ENCODE assay signal across 12 mouse cellular contexts in genomic region chr17:84154302-84155028, GRCm38 (mm10). TPM values are rescaled to one million over a fixed set of nuclear protein-coding genes. Genes with fewer than 3 reads are reported as not detected.
DNase-seq lines count a peak whose midpoint lies in the region; ATAC-seq and TF ChIP-seq lines count a peak whose summit lies in the region.
"Had no signal": no experiment of that assay in that cellular context is flagged by ENCODE, and none has a peak within 500 bp of the region (broad histone marks: within the 10 kb centered on the region; RNA-seq: fewer than 3 reads in every experiment).

No protein-coding gene starts in this region.

- peaks cover 8% of the 10 kb centered on the region for H3K27me3 ChIP-seq in heart, embryonic 12.5 days (replicated peaks)
- H3K27me3 ChIP-seq in liver, embryonic 12.5 days (replicated peaks), result no peaks in the 10 kb centered on the region

- no peak overlapping the region for H3K9ac ChIP-seq in heart, embryonic 12.5 days
- peak overlapping the region; percentile 69 for H3K9ac ChIP-seq in liver, embryonic 12.5 days
- H3K9ac ChIP-seq: hindbrain, embryonic 14.5 days had no signal

- no peak overlapping the region for H3K4me3 ChIP-seq in heart, embryonic 12.5 days
- H3K4me3 ChIP-seq in liver, embryonic 12.5 days, result no peak overlapping the region
- no peak overlapping the region for H3K4me3 ChIP-seq in layer of hippocampus, adult 2 months
- H3K4me3 ChIP-seq in lung, adult 2 months (replicated peaks; ENCODE audit: extremely low read depth, low read depth, low read length), result no peak overlapping the region

- DNase-seq in heart, postnatal 25 days (ENCODE audit: low spot score), result no peak
- DNase-seq in urinary bladder, adult 2 months (ENCODE audit: low spot score), result peak; percentile 17
- DNase-seq in urinary bladder, postnatal 10 days (ENCODE audit: low spot score), result no peak
- DNase-seq in layer of hippocampus, adult 2 months (ENCODE audit: low spot score in 2 of 2), result no peak
- DNase-seq in layer of hippocampus, adult 9-10 months (ENCODE audit: low spot score), result no peak
- DNase-seq in lung, adult 2 months, result no peak
- DNase-seq: gastrocnemius, postnatal 10 days; right cerebral cortex, postnatal 14 days had no signal

- intact Hi-C loops in heart, postnatal 25 days (cut with DNase I), result no loop called here

- no peak for TF ChIP-seq CTCF in layer of hippocampus, adult 2 months (conservative IDR thresholded peaks at IDR 0.05)
- no peak for TF ChIP-seq CTCF in lung, adult 2 months (IDR thresholded peaks at IDR 0.05; ENCODE audit: insufficient read depth, low read length)

- WGBS in heart, embryonic 12.5 days, result 49% methylated on average over 11 of the region's 11 CpGs
- 31% methylated on average over 11 of the region's 11 CpGs for WGBS in liver, embryonic 12.5 days (ENCODE audit: insufficient replicate concordance)
- 87% methylated on average over 11 of the region's 11 CpGs for WGBS in lung, adult 2 months

- H3K4me1 ChIP-seq in heart, embryonic 12.5 days (replicated peaks), result peaks cover 54% of the 10 kb centered on the region
- peaks cover 99% of the 10 kb centered on the region for H3K4me1 ChIP-seq in liver, embryonic 12.5 days
- H3K4me1 ChIP-seq in lung, adult 2 months (ENCODE audit: control insufficient read depth, insufficient read depth, low read length), result peaks cover 5% of the 10 kb centered on the region; the same call in 1 of the 2 replicates

- H3K27ac ChIP-seq in heart, embryonic 12.5 days (ENCODE audit: poor library complexity, severe bottlenecking), result peak overlapping the region; percentile 65
- H3K27ac ChIP-seq in liver, embryonic 12.5 days, result peak overlapping the region; percentile 93
- H3K27ac ChIP-seq in layer of hippocampus, adult 2 months, result no peak overlapping the region
- H3K27ac ChIP-seq: hindbrain, embryonic 14.5 days; macrophage had no signal

- no peaks in the 10 kb centered on the region for H3K9me3 ChIP-seq in heart, embryonic 12.5 days (replicated peaks)
- H3K9me3 ChIP-seq in liver, embryonic 12.5 days (replicated peaks), result no peaks in the 10 kb centered on the region

- no peaks in the 10 kb centered on the region for H3K36me3 ChIP-seq in heart, embryonic 12.5 days
- H3K36me3 ChIP-seq in liver, embryonic 12.5 days, result no peaks in the 10 kb centered on the region

- TF ChIP-seq POLR2A in lung, adult 2 months (IDR thresholded peaks at IDR 0.05; ENCODE audit: borderline replicate concordance, extremely low read depth, low read depth, low read length), result no peak

- H3K4me2 ChIP-seq in heart, embryonic 12.5 days, result no peak overlapping the region
- peak overlapping the region; percentile 56 for H3K4me2 ChIP-seq in liver, embryonic 12.5 days
- H3K4me2 ChIP-seq: hindbrain, embryonic 14.5 days had no signal

- peak; percentile 84 for ATAC-seq in heart, embryonic 12.5 days (ENCODE audit: insufficient number of reproducible peaks, low FRiP score)
- ATAC-seq in liver, embryonic 12.5 days, result peak; percentile 77

RNA-seq across cellular contexts. Expression of gene Zfp36l2, which starts 33.3 kb away (rescaled TPM):
- polyA plus RNA-seq in heart, embryonic 12.5 days (2016; fragmentation: Nextera tagmentation; extraction: Ambion mirVana), result 10.3 and 10.5 TPM in 2 replicates
- 10 to 100 TPM; 23.3 to 31.3 TPM for total RNA-seq in heart, postnatal 25 days (2021)
- 67.9 and 84.3 TPM in 2 replicates for polyA plus RNA-seq in urinary bladder, adult 2 months (2012; rRNA removed)
- polyA plus RNA-seq in liver, embryonic 12.5 days (2016; fragmentation: Nextera tagmentation; extraction: Ambion mirVana), result 19.5 and 20.0 TPM in 2 replicates
- 10 to 100 TPM; 24.7 to 26.1 TPM for total RNA-seq in layer of hippocampus, adult 2 months (2021)
- 101 and 187 TPM in 2 replicates for polyA plus RNA-seq in lung, adult 2 months (2012; rRNA removed)
